Mouse (Mus musculus): ENCODE data around the gene Pak4. TPM values are rescaled to one million over a fixed set of nuclear protein-coding genes. Genes with fewer than 3 reads are reported as not detected.
A peak's percentile ranks its signal among the peaks of the same experiment; 100 is the strongest.

The Pak4 gene
- total RNA-seq, 2 experiments from 2014 or later, result 5.5 to 7.0 TPM

DNA sequence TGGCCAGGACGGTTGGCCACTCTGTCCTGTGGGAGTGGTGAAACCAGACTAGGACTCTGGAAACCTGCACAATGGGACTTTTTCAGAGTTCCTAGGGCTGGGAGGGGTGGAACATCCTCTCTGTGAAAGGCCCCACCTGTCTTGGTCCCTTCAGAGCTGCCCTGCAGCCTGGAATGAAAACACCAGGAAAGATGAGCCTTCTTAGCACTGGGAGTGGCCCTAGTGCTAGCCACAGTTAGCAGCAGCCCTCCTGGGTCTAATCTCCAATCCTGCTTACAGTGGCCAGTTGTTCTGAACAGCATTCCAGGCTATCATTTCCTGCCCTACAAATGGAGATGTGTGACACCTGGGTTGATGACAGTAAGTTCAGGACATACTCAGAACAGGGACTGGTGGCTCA, 6.1 kb downstream of the Pak4 start:
- DNase-seq, result no peak

DNA sequence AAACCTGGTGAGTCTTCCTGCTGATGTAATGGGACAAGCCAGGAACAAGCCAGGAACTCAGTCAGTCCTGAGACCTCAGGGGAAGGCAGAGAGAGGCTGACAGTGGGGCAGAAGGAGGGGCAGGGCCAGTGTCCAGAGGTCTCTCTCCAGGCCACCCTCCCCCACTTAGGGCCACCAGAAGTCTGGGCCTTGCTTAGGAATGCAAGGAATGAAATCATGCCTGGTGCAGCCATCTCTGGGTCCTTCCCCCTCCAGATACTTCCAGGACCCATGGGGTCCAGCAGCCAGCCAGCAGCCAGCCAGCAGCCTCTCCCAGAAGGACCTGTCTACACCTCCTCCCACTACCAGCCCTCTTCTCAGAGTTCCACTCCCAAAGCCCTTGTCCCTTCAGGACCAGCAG, 10.3 kb downstream of the Pak4 start:
- no peak for DNase-seq

DNA sequence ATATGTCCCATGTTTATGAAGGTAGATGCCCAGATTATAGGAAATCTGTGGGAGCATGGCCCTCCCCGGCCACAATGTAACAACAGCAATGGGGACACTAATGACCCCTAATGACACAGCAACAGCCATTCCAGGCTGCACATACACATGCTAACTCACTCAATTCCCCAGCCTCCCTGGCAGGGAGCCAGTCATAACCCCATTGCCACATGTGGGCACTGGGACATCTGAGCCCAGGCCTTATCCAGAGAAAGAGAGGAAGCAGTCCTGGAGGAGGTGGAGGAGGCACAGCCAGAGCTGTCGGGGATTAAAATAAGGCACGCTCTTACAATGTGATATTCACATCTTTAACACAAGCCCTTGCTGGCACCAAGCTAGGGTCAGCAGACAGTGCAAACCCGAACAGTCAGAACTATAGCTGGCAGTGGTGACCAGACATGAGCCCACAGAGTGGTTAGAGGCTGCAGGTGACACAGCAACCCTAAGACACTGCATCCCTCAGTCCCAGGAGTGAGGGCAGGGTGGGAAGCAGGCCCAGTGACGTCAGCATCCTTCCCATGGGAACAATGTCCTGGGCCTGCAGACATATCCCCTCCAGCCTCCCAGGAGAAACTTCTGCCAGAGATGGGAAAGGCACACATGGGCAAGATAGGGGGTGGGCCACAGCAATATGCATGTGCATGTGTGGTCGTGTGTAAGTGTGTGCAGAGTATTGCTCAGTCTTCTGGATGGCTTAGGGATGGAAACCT, 11.1 kb downstream of the Pak4 start:
- DNase-seq, result peak; percentile 48

DNA sequence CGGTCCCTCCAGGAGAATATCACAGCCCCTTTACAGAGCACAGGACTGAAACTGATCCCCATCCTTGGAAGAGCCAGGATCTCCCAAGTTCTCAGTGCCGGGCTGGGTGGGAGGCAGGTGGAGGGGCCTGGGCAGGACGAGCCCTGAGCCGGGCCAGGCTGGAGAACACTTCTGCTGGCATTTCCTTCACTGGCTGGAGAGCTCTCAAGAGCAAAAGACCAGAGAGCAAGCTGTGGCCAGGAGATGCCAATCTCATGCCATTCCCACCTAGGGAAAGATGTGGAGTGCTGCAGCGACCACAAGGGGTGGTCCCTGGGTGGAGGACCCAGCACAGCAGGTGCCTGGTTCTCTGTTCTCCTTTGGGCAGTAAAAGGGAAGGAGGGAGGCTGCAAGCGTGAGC, 13.0 kb downstream of the Pak4 start:
- no peak for DNase-seq

DNA sequence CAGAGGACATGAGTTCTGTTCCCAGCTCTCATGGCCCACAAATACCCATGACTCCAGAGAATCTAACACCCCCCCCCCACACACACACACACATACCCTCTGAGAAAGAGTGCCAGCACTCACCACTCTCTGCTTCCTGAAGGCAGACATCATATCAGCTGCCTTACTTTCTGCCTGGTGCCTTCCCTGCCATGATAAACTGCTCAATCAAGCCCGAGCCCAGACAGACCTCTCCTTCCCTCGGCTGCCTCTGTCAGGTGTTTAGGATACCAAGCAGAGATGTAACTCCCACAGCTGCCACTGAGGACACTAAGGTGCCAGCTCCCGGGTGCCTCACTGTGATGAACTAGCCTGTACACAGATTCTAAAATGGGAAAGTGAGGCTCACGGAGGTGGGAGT, 13.5 kb downstream of the Pak4 start:
- DNase-seq, result no peak

GRCm38 (mm10) chr7:28583570-28584344, 14.2 kb downstream of the Pak4 start:
- DNase-seq, result no peak

DNA sequence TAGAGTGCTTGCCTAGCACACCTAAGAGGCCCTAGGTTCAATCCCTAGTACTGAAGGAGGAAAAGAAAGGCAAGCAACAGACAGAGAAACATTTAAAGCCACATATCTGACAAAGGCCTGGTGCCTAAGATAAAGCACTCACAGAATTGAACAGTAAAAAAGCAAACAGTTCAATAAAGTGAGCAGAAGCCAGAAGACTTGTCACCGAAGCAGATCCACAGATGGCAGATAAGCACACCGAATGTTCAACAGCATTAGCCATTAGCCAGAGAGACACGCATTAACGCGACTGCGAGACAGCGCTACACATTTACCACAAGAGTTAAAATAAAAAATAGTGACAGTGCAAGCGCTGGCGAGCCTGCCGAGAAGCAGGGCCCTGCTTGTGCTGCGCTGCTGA, 15.1 kb downstream of the Pak4 start:
- DNase-seq, result no peak

GRCm38 (mm10) chr7:28581721-28582120, 16.3 kb downstream of the Pak4 start:
- no peak for DNase-seq

- DNase-seq, result no peak
Measured at GRCm38 (mm10) chr7:28579826-28580225, 18.2 kb downstream of the Pak4 start.

GRCm38 (mm10) chr7:28578543-28579053, 19.4 kb downstream of the Pak4 start:
- no peak for DNase-seq

GRCm38 (mm10) chr7:28577826-28578542, 20.0 kb downstream of the Pak4 start:
- DNase-seq, result no peak

- DNase-seq, result peak; percentile 73
Measured at GRCm38 (mm10) chr7:28576271-28576914, 21.6 kb downstream of the Pak4 start.

DNA sequence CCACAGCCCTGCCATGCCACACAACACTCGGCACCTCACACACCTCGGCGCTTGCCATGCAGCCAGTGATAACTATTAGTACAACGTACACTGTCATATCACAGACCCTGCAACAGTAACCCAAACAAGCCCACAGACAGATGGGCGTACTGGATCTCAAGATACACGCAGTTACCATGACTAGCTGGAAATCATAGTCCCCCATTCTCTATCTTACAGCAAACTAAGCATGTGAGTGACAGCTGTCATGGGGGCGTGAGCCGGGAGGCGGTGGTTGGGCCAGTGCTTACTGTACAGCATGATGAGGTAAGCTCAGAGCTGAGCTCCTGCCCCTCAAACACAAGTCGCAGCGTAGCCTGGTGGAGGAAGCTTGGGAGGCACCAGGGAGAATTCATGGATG, 22.4 kb downstream of the Pak4 start:
- DNase-seq, result no peak

DNA sequence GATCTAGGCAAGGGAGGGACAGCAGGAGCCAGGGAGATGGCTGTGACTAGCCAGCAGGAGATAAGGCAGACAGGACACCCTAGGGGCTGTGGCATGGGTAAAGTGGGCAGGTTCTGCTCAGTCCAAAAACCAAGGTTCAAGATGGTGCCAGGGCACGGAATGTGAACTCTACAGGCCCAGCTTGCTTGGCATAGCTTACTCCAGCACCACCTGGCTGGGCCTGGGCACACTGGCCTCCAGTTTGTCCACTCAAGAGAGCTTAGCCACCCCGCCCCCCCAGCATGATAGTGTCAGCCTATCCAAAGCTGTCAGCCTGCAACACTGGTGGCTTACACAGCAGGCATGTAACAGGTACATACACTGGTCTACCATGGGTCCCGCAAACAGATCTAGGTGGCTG, 24.7 kb downstream of the Pak4 start:
- DNase-seq, result no peak

DNA sequence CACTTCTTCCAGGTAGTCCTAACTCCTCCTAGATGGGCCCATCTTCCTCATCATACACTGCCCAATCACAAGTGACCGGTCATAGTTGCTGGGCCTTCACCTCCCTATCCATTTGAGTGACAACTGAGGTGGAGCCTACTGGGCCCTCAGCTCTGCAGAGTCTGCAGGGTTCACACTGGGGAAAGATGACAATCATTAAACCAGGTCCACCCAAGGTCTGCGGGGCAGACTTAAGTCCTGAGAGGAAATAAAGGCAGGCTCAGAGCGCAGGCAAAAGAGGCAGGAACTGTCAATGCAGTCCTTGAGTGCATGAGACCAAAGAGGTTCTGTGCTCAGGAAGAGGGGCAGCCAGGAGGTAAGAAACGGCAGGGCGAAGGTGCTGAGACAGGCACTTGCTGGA, 25.3 kb downstream of the Pak4 start:
- no peak for DNase-seq

- no peak for DNase-seq
Measured at GRCm38 (mm10) chr7:28570982-28571682, 26.9 kb downstream of the Pak4 start.

GRCm38 (mm10) chr7:28570291-28570981, 27.5 kb downstream of the Pak4 start:
- DNase-seq, result peak; percentile 41

- peak; percentile 64 for DNase-seq
Measured at GRCm38 (mm10) chr7:28568253-28568652, 29.7 kb downstream of the Pak4 start.

- no peak for DNase-seq
Measured at GRCm38 (mm10) chr7:28567539-28567938, 30.4 kb downstream of the Pak4 start.

DNA sequence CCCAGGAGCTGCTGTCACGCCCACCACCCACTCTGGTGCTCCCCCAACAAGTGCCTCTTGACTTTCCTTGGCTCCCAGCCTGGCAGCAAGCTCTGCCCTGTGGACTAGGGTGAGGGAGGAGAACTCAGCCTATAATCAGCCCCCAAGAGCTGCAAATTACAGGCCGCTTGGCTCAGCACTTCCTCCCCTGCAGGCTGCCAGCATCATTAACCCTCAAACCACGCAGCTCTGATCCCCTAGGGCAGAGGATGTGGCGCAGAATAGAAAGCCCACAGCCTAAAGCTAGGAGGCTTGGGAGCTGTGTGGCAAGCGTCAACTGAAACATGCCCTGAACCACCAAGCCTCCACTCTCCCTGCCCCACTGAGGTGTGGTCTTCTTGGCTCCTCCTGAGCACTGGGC, 32.6 kb downstream of the Pak4 start:
- DNase-seq, result no peak

GRCm38 (mm10) chr7:28562951-28563350, 35.0 kb downstream of the Pak4 start:
- no peak for DNase-seq
